Mouse (Mus musculus) adrenal gland, postnatal 14 days (tissue): ENCODE measurements around the gene Shmt2. TPM values are rescaled to one million over a fixed set of nuclear protein-coding genes. Genes with fewer than 3 reads are reported as not detected.
A peak's percentile ranks its signal among the peaks of the same experiment; 100 is the strongest.

Experiments
- DNase-seq: peaks from one replicate; pipeline ENCODE4 v3.0.0; 2021; ENCODE audit warnings: mixed read lengths
- total RNA-seq: library from RNA; stranded (reverse); gene quantifications from 2 replicates; pipeline ENCODE4 v1.2.3, GENCODE M21; 2021

The Shmt2 gene
- total RNA-seq, 1 experiment from 2014 or later = 57.3 TPM

DNA sequence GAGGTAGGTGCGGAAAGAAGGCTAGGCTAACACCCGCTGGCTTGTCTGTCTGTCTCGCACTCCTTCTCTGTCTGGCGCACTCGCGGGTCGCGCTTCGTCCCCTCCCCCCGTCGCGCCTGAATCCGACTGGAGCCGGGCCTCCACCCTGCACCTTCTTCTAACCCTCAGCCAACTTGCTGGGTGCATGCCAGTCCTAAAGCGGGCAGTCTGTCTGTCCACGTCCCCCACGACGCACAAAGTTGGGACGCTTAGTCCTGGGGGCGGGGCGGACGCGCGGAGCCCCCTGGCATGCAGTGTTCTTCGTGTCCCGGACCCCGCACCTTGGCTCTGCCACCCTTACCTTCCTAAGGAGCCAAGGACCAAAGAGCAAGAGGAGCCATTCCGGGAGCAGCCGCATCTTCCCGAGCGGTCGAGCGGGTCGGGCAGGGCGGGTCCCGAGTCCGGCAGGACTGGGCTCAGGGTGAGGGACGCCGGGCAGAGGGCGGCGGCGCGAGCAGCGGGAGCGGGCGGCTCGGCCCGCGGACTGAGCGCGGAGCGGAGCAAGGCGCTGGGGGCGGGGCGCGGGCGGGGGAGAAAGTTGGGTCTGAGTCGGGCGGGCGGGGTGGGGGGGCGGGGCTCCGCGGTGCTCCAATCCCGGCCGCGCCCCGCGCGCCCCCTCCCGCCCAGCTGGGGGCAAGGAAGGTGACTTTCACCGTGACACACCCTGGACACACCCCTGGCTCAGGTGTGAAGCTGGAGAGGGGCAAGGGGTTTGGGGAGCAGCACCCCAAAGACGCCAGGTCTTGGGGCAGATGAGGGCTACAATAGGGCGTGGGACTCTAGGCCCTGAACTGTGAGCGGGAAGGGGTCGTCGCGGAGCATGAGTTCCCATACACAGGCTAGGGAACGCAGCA is 12.0 kb upstream of the Shmt2 start, which contains the start of gene Nxph4:
Nxph4 (minus strand) TSS at position 524 of the 893 bp plus-strand sequence.
- no peak for DNase-seq

DNA sequence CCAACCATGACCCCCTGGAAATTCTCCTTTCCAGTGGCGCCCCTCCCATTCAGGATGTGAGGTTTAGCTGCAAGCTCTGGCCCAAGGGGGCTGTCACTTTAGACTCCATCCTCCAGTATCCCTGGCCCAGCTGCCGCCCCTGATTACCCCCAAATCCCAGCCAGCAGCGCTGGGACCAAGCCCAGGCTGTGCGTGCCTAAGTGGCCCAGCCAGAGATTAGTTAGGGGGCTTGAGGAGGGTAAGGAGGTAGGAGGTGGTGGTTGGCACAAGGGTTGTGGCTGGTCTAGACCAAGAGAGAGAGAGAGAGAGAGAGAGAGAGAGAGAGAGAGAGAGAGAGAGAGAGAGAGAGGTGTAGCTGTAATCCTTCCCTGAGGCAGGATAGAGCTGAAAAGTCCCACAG is 9.3 kb upstream of the Shmt2 start:
- no peak for DNase-seq

DNA sequence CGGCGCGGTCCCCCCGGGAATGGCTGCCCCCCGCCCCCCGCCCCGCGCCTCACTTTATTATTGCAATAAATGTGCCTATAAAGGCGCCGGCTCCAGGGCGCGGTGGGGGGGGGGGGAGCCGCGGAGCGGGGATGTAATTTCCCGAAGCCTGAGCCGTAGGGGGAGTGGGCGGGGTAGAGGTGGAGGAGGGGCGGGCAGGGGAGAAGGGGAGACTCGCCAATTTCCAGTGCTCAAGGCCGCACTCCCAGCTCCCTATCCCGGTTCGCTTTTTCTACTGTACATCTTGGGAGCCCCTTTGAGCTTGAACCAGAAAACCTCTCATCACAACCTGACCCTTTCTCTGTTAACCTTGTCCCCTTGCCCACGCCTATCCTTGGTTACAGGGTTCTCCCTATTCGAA is 8.7 kb upstream of the Shmt2 start:
- DNase-seq = no peak

- no peak for DNase-seq
These were observed 5.2 kb upstream of the Shmt2 start for GRCm38 (mm10) chr10:127527481-127527880.

DNA sequence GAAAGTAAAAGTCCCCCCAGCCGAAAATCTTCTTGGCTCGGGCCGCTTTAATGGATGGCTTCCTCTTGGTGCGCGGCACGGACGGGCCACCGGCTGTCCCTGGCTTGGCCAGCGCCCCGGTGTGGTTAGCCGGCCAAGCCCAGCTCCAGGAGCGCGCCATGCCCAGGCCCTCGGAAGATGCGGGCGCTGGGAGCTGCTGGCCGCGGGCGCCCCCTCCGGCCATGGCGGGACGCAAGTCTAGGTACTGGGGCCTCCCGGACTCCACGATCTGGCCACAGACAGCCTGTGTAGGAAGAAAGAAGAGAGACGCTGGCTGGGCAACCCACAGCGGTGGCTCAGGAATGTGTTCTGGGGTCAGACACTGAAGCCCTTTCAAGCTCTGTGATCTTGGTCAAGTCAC is 4.4 kb upstream of the Shmt2 start:
- peak; percentile 86 for DNase-seq

GRCm38 (mm10) chr10:127526048-127526447 is 3.8 kb upstream of the Shmt2 start:
- no peak for DNase-seq

DNA sequence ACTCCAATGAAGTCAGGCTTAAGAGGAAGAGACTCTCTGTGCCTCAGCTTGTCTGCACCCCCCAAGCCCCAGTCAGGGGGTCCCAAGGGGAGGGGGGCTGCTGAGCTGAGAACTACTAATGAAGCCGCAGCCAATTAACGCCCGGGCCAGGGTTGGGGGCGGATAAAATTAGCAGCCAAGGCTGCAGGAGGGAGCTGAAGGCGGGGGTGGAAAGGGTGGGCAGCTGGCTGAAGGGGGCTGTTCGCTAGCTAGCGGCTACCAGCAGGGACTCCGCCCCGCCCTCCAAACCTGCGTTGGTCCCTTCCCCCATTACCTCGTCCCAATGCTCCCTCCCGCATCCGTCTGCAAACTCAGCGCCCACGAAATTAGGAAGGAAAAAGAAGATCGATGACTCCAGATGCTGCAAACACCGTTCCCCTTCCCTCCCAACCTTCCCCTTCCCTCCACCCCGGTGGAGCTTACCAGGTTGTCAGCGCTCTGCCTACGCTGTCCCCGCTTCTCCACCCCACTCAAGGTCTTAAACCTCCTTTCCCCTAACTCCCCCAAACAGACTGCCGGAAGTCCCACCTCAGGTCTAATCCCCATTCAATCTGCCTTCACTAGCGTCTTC is 2.5 kb upstream of the Shmt2 start:
- no peak for DNase-seq

DNA sequence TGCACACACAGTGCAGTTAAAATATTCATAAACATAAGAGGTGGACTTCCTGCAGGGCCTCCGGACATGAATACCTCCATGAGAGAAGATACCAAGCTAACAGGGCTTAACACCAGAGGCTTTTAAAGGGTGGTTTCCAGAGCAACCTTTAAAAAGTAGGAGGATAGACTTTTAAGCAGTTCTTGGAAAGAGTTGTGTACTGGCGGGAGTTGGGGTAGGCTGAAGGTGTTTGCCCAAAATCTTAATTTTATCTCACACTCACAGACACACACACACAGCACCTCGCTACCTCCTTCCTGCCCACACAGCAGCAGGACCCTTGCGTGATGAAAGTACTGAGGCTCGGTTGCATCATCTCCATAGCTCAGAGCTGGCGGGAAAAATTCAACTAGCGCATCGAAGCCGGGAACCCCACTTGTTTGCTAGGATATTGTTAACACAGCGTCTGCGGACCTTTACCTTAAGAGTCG is 598 bp downstream of the Shmt2 start:
- no peak for DNase-seq

DNA sequence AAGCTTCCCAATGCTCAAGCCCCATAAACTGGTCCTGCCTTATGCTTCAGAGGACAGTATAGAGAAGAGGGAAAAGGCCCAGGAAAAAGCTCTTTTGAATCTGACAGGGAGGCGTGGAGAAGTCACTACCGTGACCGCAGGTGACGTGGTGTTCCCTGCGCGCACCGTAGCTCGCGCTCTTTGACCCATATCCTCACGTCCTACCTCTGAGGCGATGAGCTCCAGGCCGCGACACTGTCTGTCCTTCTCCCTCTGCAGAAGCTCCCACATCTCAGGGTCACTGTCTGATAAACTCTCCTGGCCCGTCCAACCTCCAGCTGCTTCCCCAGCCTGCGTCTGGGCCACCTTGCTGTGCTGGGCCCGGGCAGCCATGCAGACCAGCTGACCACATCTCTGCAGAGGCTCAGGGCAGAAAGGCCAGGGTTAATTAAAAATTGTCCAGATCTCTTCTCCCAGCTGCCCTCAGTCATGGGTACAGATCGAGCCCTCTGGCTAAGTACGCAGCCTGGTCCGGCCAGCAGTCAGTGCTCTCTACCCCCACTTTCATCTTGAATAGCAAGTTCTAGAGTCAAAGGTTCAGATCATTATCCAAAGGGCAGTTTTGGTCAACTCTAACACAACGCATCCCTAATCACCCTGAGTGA is 1.4 kb downstream of the Shmt2 start:
- no peak for DNase-seq

GRCm38 (mm10) chr10:127519903-127520713 is 2.1 kb downstream of the Shmt2 start:
- no peak for DNase-seq

DNA sequence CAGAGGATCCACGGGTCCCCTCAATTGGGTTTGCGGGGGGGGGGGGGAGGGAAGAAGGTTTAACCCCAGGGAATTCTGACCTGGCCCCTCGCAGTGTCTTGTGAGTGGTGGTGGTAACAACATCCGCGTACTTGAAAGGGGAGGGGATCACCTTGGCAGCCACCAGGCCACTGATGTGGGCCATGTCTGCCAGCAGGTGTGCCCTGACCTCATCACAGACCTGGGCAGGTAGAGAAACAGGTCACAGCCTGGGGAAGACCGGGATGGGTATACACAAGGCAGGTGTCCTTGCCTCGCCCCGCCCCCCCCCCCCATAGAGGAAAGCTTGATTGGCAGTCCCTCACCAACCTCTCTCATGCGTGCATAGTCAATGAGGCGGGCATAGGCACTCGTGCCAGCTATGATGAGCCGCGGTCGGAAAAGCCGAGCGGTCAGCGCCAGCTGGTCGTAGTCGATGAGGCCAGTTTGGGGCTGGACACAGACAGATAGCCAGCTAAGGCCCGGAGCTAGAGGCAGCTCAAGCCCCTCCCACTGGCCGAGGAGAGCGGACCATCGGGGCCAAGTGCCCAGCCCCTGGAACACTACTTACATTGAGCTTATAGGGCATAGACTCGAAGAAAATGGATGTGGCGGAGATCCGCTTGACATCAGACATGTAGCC is 3.1 kb downstream of the Shmt2 start:
- DNase-seq = no peak

GRCm38 (mm10) chr10:127517941-127518340 is 4.3 kb downstream of the Shmt2 start:
- DNase-seq = no peak

DNA sequence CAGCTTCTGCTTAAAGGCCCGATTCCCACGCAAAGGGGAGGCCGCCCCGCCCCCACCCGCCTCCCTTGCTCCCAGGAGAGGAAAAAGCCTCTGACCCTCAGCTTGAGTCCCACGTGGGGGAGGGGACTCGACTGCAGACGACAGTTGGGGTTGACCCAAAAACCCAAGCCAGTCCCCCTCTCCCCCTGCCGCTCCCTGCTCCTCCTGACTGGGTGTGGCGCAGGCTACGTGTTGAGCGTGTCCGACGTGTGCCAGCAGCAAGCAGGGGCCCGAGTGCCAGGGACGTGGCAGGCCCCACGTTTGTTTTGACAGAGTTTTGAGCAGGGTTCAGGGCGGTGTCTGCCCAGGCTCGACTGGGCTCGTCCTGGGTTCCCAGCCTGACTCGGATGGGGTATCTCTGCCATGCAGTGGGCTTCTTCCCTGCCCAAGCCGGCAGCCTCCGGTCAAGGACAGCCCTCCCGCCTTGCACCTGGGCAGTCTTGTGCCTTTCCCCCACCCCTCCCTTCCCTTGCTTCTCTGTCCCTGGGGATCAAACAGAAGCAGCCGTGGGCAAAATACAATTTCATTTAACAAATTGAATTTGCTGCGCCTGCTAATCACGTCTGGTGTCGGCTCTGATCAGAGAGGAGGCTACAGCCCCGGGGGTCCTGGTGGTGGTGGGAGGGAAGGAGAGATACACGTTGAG is 5.5 kb downstream of the Shmt2 start:
- DNase-seq = peak; percentile 58

DNA sequence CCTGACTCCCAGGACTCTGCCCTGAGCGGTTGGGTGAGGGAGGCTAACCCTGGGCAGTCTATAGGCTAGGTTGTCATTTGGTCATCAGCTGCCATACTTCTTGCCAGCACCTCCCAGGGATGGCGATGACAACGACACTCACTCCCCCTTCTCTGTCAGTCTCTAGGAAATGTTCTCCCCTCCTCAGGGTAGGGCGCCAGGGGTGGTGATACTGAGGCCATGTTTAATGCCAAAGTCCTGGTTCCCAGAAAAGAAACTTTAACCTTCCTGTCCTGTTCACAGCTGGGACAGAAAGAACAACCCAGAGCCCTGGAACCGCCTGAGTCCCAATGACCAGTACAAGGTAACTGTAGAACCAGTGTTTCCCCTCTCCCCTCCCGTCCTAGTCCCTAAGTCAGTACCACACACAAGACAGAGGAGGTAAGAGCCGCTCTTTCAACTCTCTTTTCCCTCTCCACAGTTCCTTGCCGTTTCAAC is 6.2 kb downstream of the Shmt2 start:
- DNase-seq = no peak

DNA sequence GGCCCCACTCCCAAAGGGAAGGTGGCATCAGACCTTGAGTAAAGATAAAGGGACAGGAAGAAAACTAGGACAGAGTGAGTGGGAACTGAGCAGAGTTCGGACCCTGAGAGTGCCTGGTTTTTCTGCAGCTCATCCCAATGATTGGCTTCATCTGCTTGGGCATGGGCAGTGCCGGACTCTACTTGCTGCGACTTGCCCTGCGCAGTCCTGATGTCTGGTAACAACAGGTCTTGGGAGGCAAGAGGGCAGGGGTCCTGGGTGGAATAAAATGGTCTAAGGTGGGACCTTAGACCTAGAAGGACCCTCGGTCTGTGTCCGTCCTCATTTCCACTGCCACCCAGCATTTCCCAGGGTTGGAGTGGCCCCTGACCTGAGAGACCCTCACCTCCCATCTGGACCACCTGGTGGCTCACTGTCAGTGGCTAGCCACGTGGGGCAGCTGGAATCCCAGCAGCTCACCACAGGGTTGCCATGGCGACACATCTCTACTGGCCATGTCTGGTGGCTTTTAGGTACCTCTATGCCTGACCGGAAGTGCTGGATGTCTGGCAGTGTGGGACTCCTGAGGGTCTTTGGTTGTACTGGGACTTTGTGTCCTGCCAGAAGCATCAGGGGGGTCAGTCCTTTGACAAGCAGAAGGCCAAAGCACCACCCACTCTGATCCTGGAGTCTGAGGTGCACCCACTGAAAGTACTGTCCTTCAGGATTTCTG is 6.8 kb downstream of the Shmt2 start:
- DNase-seq = peak; percentile 48

DNA sequence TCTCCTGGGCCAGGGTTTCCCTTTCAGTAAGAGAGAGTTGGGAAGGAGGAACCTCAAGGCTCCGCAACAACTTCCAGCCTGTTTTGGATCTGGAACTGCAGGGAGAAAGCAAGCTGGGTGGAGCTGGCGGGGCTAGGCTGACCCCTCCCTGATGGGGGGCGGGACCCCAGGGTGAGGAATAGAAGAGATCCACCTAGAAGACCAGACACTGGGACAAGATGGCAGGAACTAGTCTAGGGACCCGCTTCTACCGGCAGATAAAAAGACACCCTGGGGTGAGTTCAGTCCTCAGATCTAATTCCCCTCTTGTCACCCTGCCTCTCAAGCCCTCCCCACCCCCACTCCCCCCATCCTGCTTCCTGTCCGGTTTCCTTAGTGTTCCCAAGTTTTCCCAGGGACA is 7.5 kb downstream of the Shmt2 start, which contains the start of gene Ndufa4l2:
Ndufa4l2 (plus strand) TSS at position 204 of the 400 bp plus-strand sequence.
- peak; percentile 51 for DNase-seq

- DNase-seq = no peak
These were observed 8.0 kb downstream of the Shmt2 start for GRCm38 (mm10) chr10:127514111-127514698.

- no peak for DNase-seq
These were observed 8.6 kb downstream of the Shmt2 start for GRCm38 (mm10) chr10:127513501-127514091.

DNA sequence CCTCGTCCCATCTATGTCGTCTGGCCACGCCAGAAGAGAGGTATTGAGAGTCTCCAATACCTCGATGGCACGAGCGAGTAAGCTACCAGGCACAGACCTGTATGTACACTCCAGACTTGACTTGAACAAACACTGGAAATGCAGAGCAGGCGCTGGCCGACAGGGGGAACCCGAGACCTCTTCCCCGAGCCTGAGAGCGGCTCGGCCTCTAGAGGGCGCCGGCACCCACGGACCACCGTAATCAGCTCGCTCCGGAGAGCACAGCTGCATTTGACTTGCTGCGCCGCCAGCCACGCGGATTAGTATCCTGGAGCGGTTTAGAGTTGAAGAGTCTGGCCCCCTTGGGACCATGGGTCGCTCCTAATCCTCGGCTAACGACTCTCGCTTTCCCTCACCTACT is 9.4 kb downstream of the Shmt2 start:
- peak; percentile 95 for DNase-seq
